Mouse (Mus musculus) erythroblast, embryonic 14.5 days (primary cell): ENCODE measurements around the gene Ltbp1.

Source experiments
- GATA1 ChIP-seq: IDR thresholded peaks from 2 replicates; pipeline ENCODE4 v1.6.1; 2012; ENCODE audit warnings: low read length, inconsistent platforms, mixed read lengths
- TAL1 ChIP-seq: IDR thresholded peaks from 3 replicates; pipeline ENCODE4 v1.6.1; 2012; ENCODE audit warnings: low read length, inconsistent platforms, mixed read lengths

DNA sequence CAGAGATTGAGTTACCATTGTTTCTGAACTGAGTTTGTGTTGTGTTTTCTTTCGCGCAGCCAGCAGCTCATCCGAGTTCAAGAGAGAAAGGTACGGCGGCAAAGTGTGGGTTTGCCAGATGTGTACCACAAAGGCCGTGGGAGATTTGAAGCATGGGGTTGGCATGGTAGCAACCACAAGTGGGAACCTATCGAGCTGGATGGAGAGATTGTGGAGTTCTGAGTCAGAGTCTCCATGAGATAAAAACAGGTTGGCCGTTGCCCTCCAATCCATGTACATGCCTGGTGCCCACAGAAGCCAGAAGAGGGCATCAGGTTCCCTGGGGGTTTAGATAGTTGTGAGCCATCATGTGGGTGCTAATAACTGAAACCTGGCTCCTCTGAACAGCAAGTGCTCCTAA is 42.1 kb upstream of the Ltbp1 start:
- TF ChIP-seq GATA1, result no peak
- no peak for TF ChIP-seq TAL1
